Mouse (Mus musculus): ENCODE data around the gene Zdhhc11.

DNA sequence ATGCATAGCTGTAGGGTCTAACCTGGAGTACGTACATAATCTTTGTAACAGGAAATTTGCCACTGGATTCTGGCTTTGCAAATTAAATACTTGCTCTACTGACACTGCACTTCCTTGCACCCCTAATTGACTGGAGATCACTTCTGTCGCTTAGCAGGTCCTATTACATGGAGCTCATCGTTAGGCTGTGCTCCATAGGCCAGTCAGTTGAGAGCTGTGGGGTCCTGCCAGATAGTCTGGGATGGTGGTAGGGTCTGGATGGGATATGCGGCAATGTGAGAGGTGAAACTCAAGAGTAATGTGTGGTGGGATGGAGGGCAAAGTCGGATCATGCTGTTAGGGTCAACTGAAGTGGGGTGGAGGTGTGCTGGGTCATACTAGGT, 26.7 kb upstream of the Zdhhc11 start:
- no peak for TF ChIP-seq GATA1 (IDR thresholded peaks at IDR 0.05; ENCODE audit: low read length)
- TF ChIP-seq TAL1 (IDR thresholded peaks at IDR 0.05; ENCODE audit: low read length) = no peak

Data from erythroblast, embryonic 14.5 days (primary cell).